Mouse (Mus musculus): Measurements from ENCODE around the gene Wdr76. TPM values are rescaled to one million over a fixed set of nuclear protein-coding genes. Genes with fewer than 3 reads are reported as not detected.
"Not testable (repeated sequence)": the region's sequence is repeated elsewhere in the genome, so short reads cannot be mapped to it uniquely, and the experiment has no call there.

Gene Wdr76
- 1 to 10 TPM; 2.5 to 3.7 TPM for total RNA-seq (2021)
- long read RNA-seq, experiment 1, partial matches to known transcripts: 0 of 1 reads
- long read RNA-seq, experiment 1, other reads (novel, unspliced or antisense): 0 of 1 reads
- long read RNA-seq, experiment 2: 0 reads

DNA sequence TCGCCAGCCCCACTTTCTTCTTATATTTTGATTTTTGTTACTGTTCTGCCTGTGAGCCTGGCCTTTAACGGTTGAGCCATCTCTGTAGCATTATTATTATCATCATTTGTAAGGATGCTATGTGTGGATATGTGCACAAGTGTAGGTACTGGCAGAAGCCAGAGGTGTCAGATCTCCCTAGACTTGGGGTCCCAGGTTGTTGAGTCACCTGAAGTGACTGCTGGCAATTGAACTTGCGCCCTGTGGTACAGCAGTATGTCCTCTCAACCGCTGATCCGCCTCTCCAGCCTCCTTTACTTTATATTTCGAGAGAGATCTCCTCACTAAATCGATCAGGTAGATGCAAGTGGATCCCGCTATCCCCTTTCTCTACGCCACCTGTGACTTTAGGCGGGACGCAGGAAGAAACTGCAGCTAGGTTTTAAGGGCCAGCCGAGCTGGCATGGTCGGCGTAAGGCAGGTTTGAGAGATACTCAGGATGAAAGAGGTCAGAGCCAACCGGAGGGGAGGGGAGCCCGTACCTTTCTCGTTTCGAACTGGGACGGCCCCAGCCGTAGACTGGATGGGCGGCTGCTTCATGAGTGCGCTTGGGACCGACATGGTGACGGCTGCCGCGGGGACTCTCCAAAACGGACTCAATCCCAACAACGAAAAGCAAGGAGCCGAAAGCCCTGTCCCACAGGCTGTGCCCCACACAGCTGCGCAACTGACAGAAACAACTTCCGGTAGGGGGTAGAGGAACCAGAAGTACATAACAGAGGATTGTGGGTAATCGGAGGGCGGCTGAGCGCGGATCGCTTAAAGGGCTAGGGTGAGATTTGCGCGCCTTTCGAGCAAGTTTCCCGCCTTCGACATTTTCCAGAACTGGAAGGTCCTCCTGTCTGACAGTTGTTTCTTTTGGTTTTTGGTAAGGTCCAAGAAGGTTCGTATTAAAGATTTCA, at the start of gene Wdr76, which contains the start of gene Mfap1a:
TSS of gene Wdr76 (plus strand) at position 782 of the 941 bp plus-strand sequence.
TSS of gene Mfap1a (minus strand) at position 724 of the 941 bp plus-strand sequence.
- peak; percentile 68 for DNase-seq

DNA sequence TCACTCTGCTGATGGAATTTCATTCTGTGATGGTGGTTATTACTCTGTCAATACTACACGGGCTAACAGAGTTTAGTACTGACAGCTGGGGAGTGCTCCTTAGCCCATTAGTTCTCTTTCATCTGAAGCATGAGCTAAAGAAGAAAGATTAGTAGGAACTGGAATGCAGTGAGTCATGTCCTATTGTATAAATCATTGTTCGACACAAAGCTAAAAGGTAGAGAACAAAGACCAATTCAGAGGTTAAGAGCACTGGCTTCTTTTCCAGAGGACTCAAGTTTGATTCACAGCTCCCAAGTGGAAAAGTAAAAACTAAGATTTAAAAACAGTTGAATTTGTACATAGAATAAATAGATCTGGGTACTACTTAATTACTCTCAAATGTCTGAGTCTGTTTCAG, 46.5 kb upstream of the Wdr76 start:
- no peak for DNase-seq

DNA sequence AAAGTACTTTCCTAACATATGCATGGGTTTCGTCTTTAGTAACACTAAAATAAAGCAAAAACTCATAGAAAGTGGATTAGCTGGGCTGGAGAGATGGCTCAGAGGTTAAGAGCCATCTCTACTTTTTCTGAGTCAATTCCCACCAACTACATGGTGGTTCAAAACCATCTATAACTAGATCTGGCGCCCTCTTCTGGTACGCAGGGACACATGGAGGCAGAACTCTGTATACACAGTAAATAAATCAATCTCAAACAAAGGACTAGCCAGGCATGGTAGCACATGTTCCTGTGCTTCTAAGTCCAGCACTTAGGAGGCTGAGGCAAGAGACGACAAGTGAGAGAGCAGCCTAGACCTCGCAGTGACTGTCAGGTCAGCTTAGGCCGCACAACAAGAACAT, 37.5 kb upstream of the Wdr76 start:
- DNase-seq: not testable (repeated sequence)

DNA sequence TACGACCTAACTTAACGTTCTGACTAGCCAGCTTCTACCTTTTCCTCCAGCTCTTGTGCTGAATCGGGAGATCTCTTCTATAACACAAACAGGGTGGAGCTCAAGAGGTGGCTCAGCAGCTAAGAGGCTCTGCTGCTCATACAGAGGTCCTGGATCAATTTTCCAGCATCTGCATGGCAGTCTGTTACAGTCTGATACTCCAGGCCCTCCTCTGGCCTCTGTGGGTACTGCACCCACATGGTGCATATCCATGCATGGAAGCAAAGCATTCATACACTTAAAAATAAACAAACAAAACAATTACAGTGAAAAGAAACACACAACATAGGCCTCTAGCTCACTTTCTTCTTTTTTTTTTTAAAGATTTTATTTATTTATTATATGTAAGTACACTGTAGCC, 33.7 kb upstream of the Wdr76 start:
- DNase-seq: not testable (repeated sequence)

DNA sequence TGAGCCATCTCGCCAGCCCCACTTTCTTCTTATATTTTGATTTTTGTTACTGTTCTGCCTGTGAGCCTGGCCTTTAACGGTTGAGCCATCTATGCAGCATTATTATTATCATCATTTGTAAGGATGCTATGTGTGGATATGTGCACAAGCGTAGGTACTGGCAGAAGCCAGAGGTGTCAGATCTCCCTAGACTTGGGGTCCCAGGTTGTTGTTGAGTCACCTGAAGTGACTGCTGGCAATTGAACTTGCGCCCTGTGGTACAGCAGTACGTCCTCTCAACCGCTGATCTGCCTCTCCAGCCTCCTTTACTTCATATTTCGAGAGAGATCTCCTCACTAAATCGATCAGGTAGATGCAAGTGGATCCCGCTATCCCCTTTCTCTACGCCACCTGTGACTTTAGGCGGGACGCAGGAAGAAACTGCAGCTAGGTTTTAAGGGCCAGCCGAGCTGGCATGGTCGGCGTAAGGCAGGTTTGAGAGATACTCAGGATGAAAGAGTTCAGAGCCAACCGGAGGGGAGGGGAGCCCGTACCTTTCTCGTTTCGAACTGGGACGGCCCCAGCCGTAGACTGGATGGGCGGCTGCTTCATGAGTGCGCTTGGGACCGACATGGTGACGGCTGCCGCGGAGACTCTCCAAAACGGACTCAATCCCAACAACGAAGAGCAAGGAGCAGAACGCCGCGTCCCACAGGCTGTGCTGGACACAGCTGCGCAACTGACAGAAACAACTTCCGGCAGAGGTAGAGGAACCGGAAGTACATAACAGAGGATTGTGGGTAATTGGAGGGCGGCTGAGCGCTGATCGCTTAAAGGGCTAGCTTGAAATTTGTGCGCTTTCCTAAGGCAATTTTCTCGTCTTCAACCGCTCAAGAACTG, 33.0 kb upstream of the Wdr76 start, which contains the start of gene Mfap1b:
TSS of gene Mfap1b (minus strand) at position 767 of the 879 bp plus-strand sequence.
- peak; percentile 68 for DNase-seq

DNA sequence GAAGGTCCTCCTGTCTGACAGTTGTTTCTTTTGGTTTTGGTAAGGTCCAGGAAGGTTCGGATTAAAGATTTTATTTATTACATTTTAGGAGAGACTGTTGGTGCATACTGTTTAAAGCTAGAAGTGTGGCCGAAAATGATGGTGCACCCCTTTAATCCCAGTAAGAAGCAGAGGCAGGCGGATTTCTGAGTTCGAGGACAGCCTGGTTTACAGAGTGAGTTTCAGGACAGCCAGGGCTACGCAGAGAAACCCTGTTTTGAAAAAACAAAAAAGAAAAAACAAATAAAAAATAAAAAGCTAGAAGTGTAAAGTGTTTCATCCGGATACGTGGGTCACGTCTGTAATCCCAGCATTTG, 32.4 kb upstream of the Wdr76 start:
- DNase-seq: no peak

DNA sequence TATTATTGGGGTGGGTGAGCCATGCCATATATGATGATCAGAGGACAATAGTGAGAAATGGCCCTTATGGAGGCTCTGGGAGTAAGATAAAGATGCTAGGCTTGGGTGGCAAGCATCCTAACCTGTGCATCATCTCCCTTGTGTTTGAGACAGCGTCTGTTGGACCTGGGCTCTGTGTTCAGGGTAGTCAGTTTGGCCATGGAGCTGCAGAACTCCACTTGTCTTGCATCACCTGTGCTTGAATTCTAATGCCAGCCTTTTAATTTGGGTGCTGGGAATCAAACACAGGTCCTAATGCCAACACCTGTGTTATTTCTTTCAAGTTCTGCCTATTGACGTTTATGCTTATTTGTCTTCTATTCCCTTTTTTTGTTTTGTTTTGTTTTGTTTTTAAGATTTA, 31.2 kb upstream of the Wdr76 start:
- DNase-seq: not testable (repeated sequence)

DNA sequence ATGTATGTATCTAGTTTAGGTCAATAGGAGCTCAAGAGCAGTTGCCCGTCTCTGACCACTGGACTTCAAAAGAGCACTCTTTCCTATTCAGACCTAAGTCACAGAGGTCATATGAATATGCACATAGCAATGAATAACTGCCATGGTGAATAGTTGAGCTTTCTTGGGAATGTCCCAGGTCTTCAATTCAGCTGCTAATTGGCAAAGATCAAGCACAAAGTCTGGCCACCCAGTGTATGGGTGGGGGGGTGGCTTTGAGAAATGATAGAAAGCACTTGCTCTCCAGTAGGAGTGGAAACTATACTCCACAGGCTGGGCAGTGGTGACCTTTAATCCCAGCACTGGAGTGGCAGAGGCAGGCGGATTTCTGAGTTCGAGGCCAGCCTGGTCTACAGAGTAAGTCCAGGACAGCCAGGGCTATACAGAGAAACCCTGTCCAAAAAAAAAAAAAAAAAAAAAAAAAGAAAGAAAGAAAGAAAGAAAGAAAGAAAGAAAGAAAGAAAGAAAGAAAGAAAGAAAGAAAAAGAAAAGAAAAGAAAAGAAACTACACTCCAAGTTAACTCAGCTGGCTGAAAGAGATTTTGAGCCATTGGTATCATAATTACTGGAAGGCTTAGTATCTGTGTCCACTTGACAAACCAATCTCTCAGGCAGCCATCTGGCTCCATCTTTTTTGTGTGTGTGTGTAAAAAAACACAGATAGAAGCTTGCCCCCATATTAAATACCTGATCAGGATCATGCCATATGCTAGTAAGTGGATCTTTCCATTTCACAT, 28.8 kb upstream of the Wdr76 start:
- DNase-seq: no peak

DNA sequence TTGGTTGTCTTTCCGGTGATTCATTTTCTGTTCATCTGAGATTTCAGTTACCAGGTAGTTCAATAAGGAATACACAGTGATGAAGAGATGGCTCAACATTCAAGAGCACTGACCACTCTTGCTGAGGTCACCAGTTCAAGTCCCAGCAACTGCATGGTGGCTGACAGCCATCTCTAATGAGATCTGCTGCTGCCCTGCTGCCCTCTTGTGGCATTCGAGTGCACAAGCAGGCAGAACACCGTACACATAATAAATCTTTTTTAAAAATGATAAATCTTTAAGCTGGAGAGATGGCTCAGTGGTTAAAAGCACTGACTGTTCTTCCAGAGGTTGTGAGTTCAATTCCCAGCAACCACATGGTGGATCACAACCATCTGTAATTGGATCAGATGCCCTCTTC, 26.0 kb upstream of the Wdr76 start:
- no peak for DNase-seq

DNA sequence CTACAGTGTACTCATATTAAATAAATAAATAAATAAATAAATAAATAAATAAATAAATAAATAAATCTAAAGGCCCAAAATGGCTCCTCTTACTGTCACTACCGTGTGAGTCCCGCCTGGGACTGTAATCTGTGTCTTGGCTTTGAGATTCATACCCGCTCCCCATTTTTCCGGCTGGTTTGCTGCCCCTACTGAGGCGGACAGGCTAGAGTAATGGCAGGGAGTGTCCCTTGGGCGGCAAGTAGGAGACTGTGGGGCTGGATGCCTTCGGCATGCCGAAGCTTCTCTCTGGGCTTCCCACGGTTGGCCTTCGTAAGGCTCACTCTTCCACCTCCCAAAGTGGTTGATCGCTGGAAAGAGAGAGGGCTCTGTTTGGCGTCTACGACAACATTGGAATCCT, 25.6 kb upstream of the Wdr76 start:
- not testable (repeated sequence) for DNase-seq

DNA sequence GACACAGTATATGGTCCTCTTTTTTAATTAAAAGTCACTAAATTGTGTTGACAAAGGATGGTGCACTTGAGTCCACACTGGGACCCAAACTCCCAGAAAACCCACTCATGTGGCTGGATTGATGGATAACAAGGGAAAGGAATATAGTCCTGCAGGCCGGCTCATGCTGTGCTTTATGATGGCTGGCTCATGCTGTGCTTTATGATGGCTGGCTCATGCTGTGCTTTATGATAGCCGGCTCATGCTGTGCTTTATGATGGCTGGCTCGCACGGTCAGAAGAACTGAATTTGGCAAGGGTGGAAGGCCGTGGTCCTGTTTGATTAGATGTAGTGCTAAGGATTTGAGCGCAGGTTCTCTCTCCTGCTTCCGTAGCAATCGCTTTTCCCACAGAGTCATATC, 22.9 kb upstream of the Wdr76 start:
- DNase-seq: no peak

DNA sequence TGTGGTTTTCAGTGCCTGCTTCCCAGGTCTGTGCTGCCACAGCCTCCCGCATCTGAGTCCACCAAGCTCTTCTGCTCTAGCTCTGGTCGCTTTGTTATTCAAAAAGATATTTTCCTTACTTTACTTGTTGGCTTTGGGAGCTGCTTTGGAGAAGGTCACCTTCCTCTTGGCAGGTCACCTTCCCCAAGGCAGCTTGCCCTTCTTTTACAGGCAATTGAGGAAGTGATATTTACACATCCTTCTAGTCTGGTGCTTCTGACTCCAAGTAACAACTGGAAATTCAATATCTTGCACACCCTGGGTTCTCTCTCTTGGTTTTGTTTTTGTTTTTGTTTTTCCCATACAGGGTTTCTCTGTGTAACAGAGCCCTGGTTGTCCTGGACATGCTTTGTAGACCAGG, 22.1 kb upstream of the Wdr76 start:
- not testable (repeated sequence) for DNase-seq

DNA sequence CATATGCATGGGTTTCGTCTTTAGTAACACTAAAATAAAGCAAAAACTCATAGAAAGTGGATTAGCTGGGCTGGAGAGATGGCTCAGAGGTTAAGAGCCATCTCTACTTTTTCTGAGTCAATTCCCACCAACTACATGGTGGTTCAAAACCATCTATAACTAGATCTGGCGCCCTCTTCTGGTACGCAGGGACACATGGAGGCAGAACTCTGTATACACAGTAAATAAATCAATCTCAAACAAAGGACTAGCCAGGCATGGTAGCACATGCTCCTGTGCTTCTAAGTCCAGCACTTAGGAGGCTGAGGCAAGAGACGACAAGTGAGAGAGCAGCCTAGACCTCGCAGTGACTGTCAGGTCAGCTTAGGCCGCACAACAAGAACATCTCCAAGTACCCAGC, 5.0 kb upstream of the Wdr76 start:
- DNase-seq: not testable (repeated sequence)

DNA sequence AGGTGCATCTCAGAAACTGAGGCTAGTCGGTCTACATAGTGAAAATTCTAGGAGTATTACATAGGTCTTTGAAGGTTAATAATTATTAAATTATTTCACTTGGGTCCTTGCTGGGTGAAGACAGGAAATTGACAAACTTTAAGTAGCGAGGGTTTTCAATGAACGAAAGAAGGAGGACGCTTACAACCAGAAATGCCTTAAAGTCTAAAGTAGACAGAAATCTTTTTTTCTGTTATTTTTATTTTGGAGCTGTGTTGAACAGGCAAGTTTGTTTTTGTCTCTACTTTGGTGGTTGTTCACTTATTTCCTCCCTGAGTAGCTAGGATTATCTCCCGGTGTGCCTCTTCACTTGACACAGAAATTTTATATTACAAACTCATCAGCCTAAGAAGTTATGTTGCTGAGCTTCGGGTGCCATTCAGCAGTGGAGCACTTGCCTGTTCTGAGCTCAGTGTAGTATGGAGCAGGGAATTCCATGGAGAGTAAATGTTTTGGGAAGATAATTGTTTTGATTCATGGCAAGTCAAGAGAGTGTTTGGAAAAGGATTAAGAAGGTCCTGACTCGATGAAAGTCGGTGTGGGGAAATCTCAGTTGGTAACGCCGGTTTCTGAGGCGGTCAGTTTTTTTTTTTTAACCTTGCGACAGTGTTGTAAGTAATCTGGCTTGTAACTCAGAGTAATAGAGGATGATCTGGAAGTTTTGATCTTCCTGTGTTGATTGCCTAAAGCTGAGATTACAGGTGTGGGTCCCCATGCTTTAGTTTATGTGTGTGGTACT, 839 bp downstream of the Wdr76 start:
- DNase-seq: no peak

DNA sequence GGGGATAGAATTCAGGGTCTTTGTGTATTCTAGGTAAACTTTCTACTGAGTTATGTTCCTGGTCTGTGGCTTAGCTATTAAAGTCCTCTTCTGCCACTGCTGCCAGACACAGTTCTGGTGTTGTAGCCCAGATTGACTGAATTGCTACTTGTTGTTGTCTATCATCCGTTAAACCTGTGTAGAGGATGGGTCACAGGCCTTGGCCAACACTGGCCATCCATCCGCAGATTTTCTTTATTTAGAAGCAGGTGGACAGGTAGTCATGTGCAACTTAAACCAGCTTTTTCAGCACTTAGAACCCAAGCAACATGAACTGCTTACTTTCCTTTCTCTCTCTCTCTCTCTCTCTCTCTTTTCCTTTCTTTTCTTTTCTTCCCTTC, 1.4 kb downstream of the Wdr76 start:
- DNase-seq: no peak

DNA sequence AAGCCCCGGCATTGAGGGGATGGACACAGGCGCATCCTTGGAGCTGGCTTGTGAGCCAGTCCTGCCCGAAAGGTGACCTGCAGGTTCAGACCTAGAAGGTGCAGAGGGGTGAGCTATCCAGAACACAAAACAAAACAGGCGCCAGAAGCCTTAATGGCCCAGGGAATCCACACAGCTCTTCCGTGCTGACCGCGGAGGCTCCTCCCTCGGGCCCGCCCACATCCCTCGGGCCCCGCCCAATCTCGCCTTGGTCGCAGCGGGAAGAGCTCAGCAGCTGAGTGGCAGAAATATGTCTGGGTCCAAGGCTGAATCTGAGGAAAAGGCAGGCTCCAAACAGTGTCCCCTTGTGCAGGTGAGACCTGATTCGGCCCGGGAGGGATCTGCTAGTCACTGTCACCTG, 3.1 kb downstream of the Wdr76 start:
- peak; percentile 69 for DNase-seq

DNA sequence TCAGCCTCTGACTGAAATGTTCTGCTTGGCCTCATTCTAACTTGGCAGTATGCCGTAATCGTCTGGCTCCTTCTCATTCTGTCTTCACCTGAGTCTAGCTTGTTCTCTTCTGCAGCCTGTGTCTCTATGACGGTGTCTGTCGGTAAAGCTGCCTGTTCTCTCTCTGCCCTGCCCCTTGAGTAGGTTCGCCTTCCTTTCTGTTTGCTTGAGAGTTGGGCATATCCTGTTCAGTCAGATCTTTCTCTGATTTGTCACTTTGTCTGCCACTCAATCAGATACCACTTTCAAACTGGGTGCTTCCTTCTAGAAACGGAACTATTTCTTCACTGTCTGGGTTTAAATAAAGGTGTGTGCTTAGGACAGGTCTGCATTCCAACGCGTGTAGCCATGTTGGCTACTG, 4.9 kb downstream of the Wdr76 start:
- DNase-seq: no peak

DNA sequence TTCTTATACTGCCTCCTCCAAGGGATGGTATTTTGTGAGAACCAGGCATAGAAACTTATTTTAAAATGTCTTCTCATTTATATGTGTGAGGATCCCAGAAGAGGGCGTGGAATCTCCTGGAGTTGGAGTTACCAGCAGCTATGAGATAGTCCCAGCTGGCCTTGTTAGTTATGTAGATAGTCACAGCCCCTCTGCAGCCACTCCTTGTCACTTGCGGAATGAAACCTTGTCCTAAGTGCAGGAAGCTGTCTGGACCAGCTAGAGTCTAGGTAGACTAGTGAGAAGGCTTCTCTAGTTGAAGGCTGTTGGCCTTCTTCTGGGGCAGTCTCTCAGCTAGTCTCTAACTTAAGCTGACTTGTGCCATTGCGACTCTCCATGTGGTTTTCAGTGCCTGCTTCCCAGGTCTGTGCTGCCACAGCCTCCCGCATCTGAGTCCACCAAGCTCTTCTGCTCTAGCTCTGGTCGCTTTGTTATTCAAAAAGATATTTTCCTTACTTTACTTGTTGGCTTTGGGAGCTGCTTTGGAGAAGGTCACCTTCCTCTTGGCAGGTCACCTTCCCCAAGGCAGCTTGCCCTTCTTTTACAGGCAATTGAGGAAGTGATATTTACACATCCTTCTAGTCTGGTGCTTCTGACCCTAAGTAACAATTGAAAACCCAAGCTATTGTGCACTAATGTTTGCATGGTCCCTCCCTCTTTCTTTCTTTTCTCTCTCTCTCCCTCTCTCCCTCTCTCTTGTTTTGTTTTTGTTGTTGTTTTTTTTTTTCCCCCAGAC, 6.7 kb downstream of the Wdr76 start:
- DNase-seq: not testable (repeated sequence)

DNA sequence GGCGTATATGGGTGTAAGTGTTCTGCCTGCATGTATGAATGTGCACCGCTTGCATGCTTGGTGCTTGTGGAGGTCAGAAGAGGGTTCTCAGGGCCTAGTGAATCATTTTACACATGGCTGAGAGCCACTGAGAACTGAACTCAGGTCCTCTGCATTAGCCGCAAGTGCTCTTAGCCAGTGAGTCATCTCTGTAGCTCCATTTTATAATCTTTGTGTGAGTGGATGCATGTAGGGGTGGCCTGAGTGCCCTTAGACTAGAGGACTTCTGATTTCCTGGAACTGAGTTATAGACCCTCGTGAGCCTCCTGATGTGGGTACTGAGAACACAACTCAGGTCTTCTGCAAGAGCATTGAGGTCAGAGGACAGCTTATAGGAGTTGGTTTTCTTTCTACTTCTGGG, 7.7 kb downstream of the Wdr76 start:
- DNase-seq: no peak

DNA sequence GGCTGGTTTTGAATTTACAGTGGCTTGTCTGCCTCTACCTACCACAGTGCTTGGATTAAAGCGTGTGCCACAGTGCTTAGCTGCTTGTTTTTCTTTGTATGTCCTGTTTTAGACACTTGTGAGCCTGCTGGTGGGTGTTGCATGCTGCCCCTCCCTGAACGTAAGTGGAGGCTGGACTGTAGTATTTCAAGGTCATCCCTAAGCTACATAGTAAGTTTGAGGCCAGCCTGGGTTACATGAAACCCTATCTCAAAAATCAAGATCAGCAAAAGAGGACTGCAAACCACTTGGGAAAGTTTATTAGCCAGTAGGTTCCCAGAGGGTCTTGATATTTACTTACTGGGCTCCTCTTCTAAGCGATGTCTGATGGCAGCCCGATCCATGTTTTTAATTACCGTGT, 11.6 kb downstream of the Wdr76 start:
- no peak for DNase-seq

Data from gastrocnemius, postnatal 10 days (tissue).